Mouse (Mus musculus): Measurements from ENCODE around the gene Kif22. TPM values are rescaled to one million over a fixed set of nuclear protein-coding genes. Genes with fewer than 3 reads are reported as not detected.
"Not testable (repeated sequence)": the region's sequence is repeated elsewhere in the genome, so short reads cannot be mapped to it uniquely, and the experiment has no call there.

Kif22 gene
- 1 to 10 TPM; 1.7 to 2.3 TPM for total RNA-seq (2021)

DNA sequence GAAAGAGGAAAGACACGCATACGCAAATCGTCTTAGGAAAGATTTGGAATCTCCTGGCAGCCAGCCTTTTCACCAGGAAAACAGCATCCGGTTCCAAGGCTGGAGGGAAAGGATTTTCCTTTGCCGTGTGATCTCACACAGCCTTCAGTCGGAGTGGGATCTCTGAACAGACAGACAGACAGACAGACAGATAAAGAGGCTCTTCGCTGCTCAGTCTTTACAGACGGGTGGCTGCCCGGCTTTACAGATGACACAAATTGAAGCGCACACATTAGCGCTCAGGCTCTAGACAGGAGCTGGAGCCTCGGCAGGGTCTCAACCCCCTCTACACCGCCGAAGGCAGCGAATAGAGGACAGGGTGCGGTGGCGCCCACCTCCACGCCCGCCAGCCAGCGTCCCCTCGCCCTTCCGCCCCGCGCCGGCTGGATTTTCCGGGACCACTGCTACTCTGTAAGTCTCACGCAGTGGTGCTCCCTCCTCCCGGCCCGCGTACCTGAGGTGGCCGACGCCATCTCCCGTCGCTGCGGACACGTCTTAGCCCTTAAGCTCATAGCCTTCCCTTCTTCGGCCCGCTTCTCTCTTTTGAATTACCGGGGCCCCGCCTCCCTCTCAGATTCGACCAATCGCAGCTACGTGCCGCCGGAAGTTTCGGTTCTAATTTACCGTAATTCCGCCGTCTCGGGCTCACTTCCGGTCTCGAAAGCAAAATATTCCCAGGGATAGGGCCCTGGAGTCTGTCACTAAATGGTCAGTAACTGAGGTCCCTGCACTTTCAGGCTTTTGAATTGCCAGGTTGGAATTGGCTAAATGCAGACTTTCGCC, at the start of gene Kif22:
TSS of gene Kif22 (minus strand) at position 621 of the 822 bp plus-strand sequence.
- DNase-seq (ENCODE audit: low spot score): peak; percentile 78
- intact Hi-C loops (cut with DNase I): no loop called here

- intact Hi-C loops (cut with DNase I): no loop called here
- peak; percentile 60 for DNase-seq (ENCODE audit: low spot score)
Observed at GRCm38 (mm10) chr7:127091114-127091896, 49.0 kb upstream of the Kif22 start, which contains the start of gene AI467606. Gene AI467606 (plus strand): TSS chr7:127091359.

GRCm38 (mm10) chr7:127090154-127091113, 48.2 kb upstream of the Kif22 start:
- DNase-seq (ENCODE audit: low spot score): no peak
- intact Hi-C loops (cut with DNase I): no loop called here

GRCm38 (mm10) chr7:127088901-127089845, 46.9 kb upstream of the Kif22 start:
- no peak for DNase-seq (ENCODE audit: low spot score)
- intact Hi-C loops (cut with DNase I): no loop called here

GRCm38 (mm10) chr7:127088083-127088482, 45.8 kb upstream of the Kif22 start:
- no peak for DNase-seq (ENCODE audit: low spot score)
- intact Hi-C loops (cut with DNase I): no loop called here

DNA sequence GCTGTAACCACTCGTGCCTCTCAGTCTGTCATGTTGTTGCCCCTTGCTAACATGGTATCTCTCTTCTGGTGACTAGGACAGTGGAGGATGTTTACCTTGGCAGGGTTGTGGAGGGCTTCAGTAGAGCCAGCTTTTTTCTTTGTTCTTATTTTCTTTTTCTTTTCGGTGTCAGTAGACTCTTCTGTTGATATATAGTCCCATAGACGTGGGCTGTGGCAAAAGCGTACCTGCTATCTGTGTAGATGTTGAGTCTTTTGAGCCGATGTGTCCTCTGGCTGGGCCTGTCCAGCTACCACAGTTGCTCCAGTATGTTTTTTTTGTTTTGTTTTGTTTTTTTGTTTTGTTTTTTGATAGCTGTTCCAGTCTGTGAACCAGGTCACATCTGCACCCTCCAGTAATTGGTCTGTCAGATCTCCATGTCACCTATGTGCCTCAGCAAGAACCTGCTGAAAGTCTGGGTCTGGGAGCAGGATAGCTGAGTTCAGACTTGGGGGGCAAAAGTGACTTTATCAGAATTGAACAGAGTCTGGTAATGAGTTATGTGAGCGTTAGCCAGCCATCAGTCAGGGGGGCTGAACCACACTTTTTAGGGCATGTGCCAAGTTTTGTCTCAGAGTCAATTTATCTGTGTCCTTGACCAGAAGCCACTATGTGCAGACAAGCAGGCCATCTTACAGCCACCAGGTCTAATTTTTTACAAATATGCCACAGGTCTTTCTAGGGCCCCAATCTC, 45.2 kb upstream of the Kif22 start, which contains the start of gene Zg16:
TSS of gene Zg16 (minus strand) at position 51 of the 733 bp plus-strand sequence.
- DNase-seq (ENCODE audit: low spot score); intact Hi-C loops (cut with DNase I): not testable (repeated sequence)

DNA sequence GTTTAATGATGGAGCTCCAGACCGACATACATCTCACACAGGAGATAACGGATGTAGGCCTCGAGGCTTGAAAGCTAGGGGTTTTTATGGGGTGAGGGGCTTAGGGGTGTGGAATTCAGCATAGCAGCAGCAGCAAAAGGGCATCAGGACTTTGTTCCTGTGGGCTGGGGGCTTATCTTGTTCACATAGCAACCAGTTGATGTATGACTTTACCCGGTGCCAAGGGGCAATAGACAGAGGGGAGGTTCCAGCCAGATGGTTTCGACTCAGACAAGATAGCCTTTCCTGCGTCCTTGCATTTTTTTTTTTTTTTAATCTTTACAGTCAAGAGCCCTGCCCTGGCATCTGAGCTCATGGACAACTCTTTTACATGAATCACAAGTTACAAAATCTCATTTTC, 43.5 kb upstream of the Kif22 start:
- intact Hi-C loops (cut with DNase I); DNase-seq (ENCODE audit: low spot score): not testable (repeated sequence)

GRCm38 (mm10) chr7:127084794-127085193, 42.5 kb upstream of the Kif22 start:
- DNase-seq (ENCODE audit: low spot score): no peak
- intact Hi-C loops (cut with DNase I): no loop called here

- intact Hi-C loops (cut with DNase I): no loop called here
- no peak for DNase-seq (ENCODE audit: low spot score)
Observed at GRCm38 (mm10) chr7:127083689-127084088, 41.4 kb upstream of the Kif22 start.

DNA sequence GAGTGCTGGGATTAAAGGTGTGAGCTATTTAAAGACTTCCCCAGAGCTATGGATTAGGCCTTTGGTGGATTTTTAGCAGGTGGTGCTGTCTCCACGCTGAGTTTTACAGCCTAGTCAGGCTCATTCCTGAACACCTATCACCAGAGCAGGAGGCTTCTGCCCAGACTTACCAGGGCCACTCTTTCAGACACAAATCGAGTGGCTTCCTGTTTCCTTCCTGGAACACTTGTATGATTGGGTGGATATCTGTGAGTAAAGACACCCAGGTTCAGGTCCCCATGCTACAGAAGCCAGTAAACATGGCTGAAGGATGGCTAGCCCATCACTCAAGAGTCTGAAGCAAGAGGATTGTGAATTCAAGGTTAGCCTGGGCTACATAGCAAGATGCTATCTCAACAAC, 40.7 kb upstream of the Kif22 start:
- DNase-seq (ENCODE audit: low spot score): no peak
- intact Hi-C loops (cut with DNase I): no loop called here

GRCm38 (mm10) chr7:127082271-127082670, 40.0 kb upstream of the Kif22 start:
- no peak for DNase-seq (ENCODE audit: low spot score)
- intact Hi-C loops (cut with DNase I): no loop called here

GRCm38 (mm10) chr7:127080045-127080444, 37.8 kb upstream of the Kif22 start:
- no peak for DNase-seq (ENCODE audit: low spot score)
- intact Hi-C loops (cut with DNase I): no loop called here

GRCm38 (mm10) chr7:127077692-127078091, 35.4 kb upstream of the Kif22 start:
- intact Hi-C loops (cut with DNase I): no loop called here

GRCm38 (mm10) chr7:127076188-127076587, 33.9 kb upstream of the Kif22 start:
- intact Hi-C loops (cut with DNase I): no loop called here
- no peak for DNase-seq (ENCODE audit: low spot score)

More at GRCm38 (mm10) chr7:127077692-127078091, 35.4 kb upstream of the Kif22 start:
- no peak for DNase-seq (ENCODE audit: low spot score)

- intact Hi-C loops (cut with DNase I): no loop called here
- no peak for DNase-seq (ENCODE audit: low spot score)
Observed at GRCm38 (mm10) chr7:127073221-127073620, 30.9 kb upstream of the Kif22 start.

- intact Hi-C loops (cut with DNase I): no loop called here
- no peak for DNase-seq (ENCODE audit: low spot score)
Observed at GRCm38 (mm10) chr7:127070871-127071413, 28.7 kb upstream of the Kif22 start.

DNA sequence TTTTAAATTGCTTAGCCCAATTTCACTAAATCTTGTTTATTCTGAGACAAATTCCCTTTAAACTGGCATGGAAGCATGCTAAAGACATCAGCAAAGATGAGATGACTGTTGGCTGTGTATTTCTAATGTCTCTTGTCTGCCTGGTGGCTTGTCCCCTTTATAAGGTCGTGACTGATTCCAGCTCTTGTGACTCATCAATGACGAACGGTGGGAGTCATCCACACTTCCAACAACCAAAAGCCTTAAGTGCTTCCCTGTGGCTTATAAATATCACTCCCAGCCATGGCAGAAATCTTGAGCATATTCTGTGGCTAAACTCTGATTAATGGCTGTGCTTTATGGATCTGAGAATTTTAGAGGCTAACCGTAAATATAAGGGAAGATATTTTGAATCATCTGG, 24.0 kb upstream of the Kif22 start:
- no peak for DNase-seq (ENCODE audit: low spot score)
- intact Hi-C loops (cut with DNase I): no loop called here

- DNase-seq (ENCODE audit: low spot score): no peak
- intact Hi-C loops (cut with DNase I): no loop called here
Observed at GRCm38 (mm10) chr7:127065538-127065937, 23.3 kb upstream of the Kif22 start.
